Mouse (Mus musculus): Measurements from ENCODE around the gene App.

App gene

GRCm38 (mm10) chr16:85084152-85084551 lies 89.4 kb downstream of the App start:
- DNase-seq (ENCODE audit: low spot score in 2 of 2) = no peak

DNA sequence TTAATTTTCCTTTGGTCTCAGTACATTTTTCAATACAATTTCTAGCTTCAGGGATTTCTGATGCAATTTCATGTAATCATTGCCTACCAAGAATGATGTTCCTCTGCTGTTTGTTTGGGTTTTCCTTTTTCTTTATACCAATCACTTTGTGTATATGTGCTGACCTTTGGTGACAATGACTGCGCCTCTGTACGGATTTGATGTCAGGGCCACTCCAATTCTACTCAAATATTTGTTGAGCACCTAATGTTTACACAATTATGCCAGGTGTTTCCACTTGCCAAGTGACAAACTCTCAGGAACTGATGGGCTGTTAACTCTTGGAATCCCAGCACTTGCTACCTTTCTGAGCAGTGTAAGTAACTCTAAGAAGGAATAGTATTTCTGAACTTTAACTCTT lies 98.2 kb downstream of the App start:
- no peak for DNase-seq (ENCODE audit: low spot score in 2 of 2)

- no peak for DNase-seq (ENCODE audit: low spot score in 2 of 2)
These were observed 98.7 kb downstream of the App start for GRCm38 (mm10) chr16:85074889-85075288.

- no peak for DNase-seq (ENCODE audit: low spot score in 2 of 2)
These were observed 100.9 kb downstream of the App start for GRCm38 (mm10) chr16:85072624-85073023.

- DNase-seq (ENCODE audit: low spot score in 2 of 2) = no peak
These were observed 101.8 kb downstream of the App start for GRCm38 (mm10) chr16:85071791-85072190.

- no peak for DNase-seq (ENCODE audit: low spot score in 2 of 2)
These were observed 102.3 kb downstream of the App start for GRCm38 (mm10) chr16:85071248-85071647.

DNA sequence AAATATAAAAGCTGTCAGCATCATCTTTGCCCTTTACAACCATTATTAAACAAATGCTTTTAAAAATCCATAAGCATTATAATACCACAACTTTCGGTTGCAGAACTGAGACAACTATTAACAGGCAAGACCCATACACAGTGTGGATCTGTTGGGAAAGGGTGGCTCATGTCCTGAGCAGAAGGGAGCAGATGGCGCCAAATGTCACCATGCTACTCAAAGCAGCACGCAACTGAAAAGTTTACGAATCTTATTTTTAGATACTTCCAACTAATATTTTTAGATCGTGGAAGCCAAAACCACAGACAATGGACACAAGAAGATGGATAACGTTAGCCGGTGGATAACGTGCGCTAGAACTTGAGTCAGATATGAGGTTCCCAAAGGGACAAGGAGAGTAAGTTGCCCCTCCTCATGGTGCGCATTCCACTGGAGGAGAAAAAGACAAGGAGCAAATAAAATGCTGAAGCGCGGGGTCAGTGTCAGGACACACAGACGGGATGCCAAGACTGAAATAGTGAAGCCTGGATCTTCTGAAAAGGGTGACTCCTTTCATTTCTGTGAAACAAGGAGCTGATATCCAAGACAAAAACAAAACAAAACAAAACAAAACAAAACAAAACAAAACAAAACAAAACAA lies 106.2 kb downstream of the App start:
- no peak for DNase-seq (ENCODE audit: low spot score in 2 of 2)

GRCm38 (mm10) chr16:85066227-85066626 lies 107.3 kb downstream of the App start:
- no peak for DNase-seq (ENCODE audit: low spot score in 2 of 2)

GRCm38 (mm10) chr16:85064800-85065199 lies 108.8 kb downstream of the App start:
- no peak for DNase-seq (ENCODE audit: low spot score in 2 of 2)

GRCm38 (mm10) chr16:85062732-85063131 lies 110.8 kb downstream of the App start:
- no peak for DNase-seq (ENCODE audit: low spot score in 2 of 2)

- DNase-seq (ENCODE audit: low spot score in 2 of 2) = no peak
These were observed 111.8 kb downstream of the App start for GRCm38 (mm10) chr16:85061725-85062124.

- DNase-seq (ENCODE audit: low spot score in 2 of 2) = peak in 1 of 2 experiments; percentile 41
These were observed 115.4 kb downstream of the App start for GRCm38 (mm10) chr16:85058138-85058537.

DNA sequence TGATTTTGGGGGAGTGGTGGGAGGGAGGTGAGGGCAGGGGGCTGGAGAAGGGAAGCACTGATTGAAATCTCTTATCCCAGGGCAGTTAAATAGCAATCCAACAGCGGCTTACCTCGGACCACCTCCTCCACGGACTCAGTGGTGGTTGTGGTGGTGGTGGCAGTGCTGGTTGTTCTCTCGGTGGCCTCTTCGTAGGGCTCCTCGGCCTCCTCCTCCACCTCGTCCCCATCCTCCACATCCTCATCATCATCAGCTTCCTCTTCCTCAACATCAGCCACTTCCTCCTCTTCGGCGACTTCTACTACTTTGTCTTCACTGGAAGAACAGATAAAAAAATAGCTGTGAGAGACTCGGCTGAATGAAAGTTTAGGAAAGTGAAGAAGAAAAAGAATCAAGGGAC lies 117.4 kb downstream of the App start:
- DNase-seq (ENCODE audit: low spot score in 2 of 2) = no peak

DNA sequence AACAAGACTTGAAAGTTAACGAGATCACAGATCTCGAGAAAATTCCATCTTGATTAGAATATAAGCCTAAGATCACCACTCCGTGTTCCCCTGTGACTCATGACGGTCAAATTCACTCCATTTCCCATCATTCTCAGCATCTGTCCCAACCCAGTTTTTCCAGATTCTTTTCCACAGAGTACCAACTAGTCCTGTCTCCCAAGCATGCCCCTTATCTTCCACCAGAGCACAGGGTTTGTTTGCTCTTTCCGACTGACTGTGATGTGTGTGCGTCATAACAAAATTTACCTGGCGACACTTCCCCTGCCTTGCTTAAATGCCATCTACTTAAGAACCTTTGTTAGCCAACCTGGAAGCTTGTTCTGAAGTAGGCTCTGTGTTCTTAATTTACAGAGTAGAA lies 119.6 kb downstream of the App start:
- DNase-seq (ENCODE audit: low spot score in 2 of 2) = no peak

GRCm38 (mm10) chr16:85047310-85047709 lies 126.3 kb downstream of the App start:
- no peak for DNase-seq (ENCODE audit: low spot score in 2 of 2)

- DNase-seq (ENCODE audit: low spot score in 2 of 2) = no peak
These were observed 132.2 kb downstream of the App start for GRCm38 (mm10) chr16:85041153-85041959.

DNA sequence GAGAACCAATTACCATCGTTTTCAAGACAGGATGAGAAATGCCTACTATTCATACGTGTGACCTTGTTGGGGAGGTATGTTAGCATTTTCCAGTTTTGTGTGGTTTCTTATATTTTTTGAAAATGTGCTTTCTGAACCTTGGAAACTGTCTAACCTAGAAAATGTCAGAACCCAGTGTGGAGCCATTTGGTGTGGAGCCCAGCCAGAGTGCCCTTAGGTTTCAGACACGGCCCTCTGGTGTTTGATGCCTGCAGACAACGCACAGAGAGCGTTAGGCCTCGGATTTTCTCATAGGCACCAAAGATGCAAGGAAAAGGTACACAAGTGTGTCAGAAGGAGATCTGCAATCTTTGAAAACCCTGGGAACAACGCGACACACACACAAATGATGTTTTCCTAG lies 134.8 kb downstream of the App start:
- DNase-seq (ENCODE audit: low spot score in 2 of 2) = no peak

- peak in 1 of 2 experiments; percentile 34 for DNase-seq (ENCODE audit: low spot score in 2 of 2)
These were observed 135.5 kb downstream of the App start for GRCm38 (mm10) chr16:85037969-85038644.

DNA sequence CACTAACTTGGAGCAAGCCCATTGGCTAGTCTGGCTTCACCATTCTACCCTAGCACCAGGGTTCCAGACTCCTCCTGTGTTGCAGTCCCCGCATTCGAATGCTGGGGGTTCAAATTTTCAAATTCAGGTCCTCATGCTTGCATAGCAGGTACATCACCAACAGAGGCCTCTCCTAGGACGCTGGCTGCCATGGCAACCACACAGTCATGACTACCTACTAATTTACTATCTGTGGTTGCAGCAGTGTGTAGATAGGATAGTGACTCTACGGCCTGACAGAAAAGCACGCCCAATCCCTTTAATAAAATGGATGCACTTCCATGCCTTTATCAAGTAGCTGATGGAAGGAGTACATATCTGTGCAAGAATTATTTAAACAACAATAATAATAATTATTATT lies 137.8 kb downstream of the App start:
- DNase-seq (ENCODE audit: low spot score in 2 of 2) = no peak

- no peak for DNase-seq (ENCODE audit: low spot score in 2 of 2)
These were observed 139.8 kb downstream of the App start for GRCm38 (mm10) chr16:85033747-85034146.

DNA sequence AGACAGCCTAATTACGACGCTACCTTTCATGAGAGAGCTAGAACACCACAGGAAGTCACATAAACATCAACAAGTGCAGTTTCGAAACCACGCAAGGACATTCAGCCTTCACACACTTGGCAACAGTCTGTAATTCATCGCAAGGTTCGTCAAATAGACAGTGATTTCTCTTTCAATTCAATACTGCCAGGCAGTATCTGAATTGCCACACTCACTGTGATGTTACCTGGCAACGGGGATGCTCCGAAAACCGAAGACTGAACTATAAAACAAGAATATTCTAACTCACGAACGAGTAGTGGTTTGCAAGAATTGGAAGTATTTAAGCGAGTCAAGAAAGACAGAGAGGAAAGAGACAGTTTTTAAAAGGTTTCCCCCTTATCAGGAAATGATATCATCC lies 142.8 kb downstream of the App start:
- no peak for DNase-seq (ENCODE audit: low spot score in 2 of 2)

DNA sequence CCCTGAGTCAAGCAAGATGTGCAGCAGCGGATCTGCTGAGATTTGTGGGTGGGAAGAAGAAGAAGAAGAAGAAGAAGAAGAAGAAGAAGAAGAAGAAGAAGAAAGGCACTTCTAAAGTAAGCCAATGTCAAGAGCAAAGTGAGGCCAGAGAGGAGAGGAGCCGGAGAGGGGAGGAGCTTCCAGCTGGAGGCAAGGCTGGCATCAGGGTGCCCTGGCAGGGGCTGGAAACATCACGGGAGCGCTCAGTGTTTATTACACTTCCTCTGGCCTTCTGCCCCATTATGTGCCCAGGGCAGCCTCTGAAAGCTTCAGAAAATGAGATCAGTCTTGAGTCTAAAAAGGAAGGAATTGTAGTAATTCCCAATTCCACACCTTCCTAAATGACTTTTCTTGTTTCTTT lies 145.2 kb downstream of the App start:
- no peak for DNase-seq (ENCODE audit: low spot score in 2 of 2)

GRCm38 (mm10) chr16:85024706-85025105 lies 148.9 kb downstream of the App start:
- DNase-seq (ENCODE audit: low spot score in 2 of 2) = no peak
